Mouse (Mus musculus) skeletal muscle tissue, postnatal 0 days (tissue): ENCODE results near the gene Foxm1. TPM values are rescaled to one million over a fixed set of nuclear protein-coding genes. Genes with fewer than 3 reads are reported as not detected.

Source experiments
- polyA plus RNA-seq: library from polyadenylated mRNA; unstranded; fragments of >200 nt; fragmentation: Nextera tagmentation; extraction: Ambion mirVana; gene quantifications from 2 replicates; pipeline ENCODE4 v1.2.1, GENCODE M21; 2015

The Foxm1 gene
- polyA plus RNA-seq: 6.0 and 6.3 TPM in 2 replicates

DNA sequence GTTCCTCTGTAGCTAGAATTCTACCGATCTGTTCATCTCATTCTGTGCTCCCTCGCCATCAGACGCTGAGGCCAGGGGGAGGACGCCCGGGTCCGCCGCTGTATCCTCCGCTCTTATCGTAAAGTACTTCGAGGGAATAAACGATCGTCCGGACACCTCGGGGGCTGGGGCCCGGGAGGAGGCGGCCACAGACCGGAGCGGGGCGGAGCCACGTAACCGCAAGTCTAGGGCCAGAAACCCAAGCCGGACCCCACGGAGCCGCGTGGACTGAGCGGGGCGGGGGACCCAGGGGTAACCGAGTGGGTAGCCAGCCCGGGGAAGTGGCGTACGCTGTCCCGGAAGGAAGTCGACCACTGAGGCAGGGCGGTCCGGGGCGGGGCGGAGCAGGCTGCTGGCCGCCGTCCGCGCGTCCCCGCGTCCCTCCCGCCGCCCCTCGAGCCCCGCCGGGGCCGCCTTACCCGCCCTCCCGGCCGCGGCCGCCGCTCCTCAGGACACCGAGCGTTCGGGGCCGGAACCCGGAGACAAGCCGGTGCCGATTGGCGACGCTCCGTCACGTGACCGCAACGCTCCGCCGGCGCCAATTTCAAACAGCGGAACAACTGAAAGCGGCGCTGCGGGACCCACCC lies at the start of gene Foxm1, which contains the start of gene Rhno1:
Foxm1 (plus strand) TSS at position 587 of the 626 bp plus-strand sequence.
Rhno1 (minus strand) TSS at position 531 of the 626 bp plus-strand sequence.

DNA sequence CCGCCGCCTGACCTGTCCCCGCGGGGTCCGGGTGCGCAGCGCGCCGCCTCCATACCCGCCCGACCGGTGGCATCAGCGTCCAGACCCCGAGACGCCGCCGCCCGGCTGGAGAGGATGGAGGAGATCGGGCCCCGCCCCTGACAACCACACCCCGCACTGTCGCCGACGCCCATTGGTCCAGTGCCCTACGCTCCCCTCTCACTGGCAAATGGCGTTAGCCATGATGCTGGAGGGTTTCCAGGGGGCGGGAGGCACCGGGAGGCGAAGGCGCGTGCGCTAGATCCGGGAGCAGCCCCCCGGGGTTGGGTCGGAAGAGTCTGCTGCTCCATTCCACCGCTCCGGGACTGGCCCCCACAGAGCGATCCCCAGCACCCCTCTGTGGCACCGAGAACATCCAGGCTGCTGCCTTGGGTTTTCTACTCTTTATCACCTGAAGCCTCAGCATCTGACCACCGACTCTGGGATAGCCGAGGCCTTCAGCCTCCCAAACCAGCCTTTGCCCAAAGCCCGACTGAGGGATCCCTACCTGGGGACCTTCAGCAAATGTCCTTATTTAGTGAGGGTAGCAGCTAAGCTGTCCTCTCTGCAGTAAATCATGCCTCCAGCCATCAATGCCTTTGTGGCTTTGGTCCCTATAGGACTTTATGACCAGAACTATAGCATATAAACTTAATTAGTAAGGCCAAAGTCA lies 6.9 kb upstream of the Foxm1 start, which contains the start of gene Tulp3:
Tulp3 (minus strand) TSS at position 126 of the 691 bp plus-strand sequence.

GRCm38 (mm10) chr6:128375192-128375591 lies 12.4 kb downstream of the Foxm1 start, which contains the start of the genes Tex52 and Gm44596:
Gene Tex52 (plus strand): TSS chr6:128375456.
Gene Gm44596 (plus strand): TSS chr6:128375503.

GRCm38 (mm10) chr6:128398996-128399395 lies 36.2 kb downstream of the Foxm1 start, which contains the start of gene Nrip2:
Gene Nrip2 (plus strand): TSS chr6:128399296.

GRCm38 (mm10) chr6:128424269-128425019 lies 61.7 kb downstream of the Foxm1 start, which contains the start of gene Itfg2:
Gene Itfg2 (minus strand): TSS chr6:128424931.

Other genes with a start within 250 kb of the Foxm1 start
- gene Tspan9, start 219.4 kb upstream of the Foxm1 start, polyA plus RNA-seq: 78.7 and 81.9 TPM in 2 replicates
- gene Tead4, start 62.1 kb upstream of the Foxm1 start, polyA plus RNA-seq: 9.4 and 9.6 TPM in 2 replicates
- gene Tulp3, start 7.1 kb upstream of the Foxm1 start, polyA plus RNA-seq: 5.0 and 5.1 TPM in 2 replicates
- gene Rhno1, start 56 bp upstream of the Foxm1 start, polyA plus RNA-seq: 31.8 and 33.6 TPM in 2 replicates
- gene Tex52, start 12.5 kb downstream of the Foxm1 start, polyA plus RNA-seq: 0.10 and 0.17 TPM in 2 replicates
- gene Gm44596, start 12.5 kb downstream of the Foxm1 start, polyA plus RNA-seq: not detected in 2 replicates
- gene Nrip2, start 36.3 kb downstream of the Foxm1 start, polyA plus RNA-seq: 5.0 and 5.8 TPM in 2 replicates
- gene Itfg2, start 62.0 kb downstream of the Foxm1 start, polyA plus RNA-seq: 17.1 and 19.7 TPM in 2 replicates
- gene Fkbp4, start 75.7 kb downstream of the Foxm1 start, polyA plus RNA-seq: 115 and 127 TPM in 2 replicates
- 0.94 and 0.99 TPM in 2 replicates for gene Pzp, start 163.8 kb downstream of the Foxm1 start, polyA plus RNA-seq
- not detected in 2 replicates for gene A2ml1, start 218.6 kb downstream of the Foxm1 start, polyA plus RNA-seq